Mouse (Mus musculus): Measurements from ENCODE around the gene Topbp1.
"Not testable (repeated sequence)": the region's sequence is repeated elsewhere in the genome, so short reads cannot be mapped to it uniquely, and the experiment has no call there.

The Topbp1 gene

DNA sequence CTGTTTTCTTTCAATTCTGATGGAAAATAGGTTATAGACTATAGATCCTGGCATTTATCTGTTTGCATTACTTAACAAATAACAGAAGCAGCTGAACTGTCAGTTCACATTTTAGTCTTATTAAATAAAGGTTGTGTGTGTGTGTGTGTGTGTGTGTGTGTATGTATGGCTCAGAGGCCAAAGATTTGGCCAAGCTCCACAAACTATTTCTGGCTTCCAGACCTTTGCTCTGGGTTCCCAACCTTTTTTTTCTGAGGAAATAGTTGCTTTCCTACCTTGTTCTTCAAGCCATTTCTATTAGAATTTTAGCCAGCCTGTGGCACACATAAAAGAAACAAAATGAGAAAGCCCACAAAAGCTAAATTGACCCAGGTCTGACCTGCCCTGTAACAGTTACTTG lies 43.8 kb downstream of the Topbp1 start:
- DNase-seq (ENCODE audit: low read depth, low spot score) = no peak

DNA sequence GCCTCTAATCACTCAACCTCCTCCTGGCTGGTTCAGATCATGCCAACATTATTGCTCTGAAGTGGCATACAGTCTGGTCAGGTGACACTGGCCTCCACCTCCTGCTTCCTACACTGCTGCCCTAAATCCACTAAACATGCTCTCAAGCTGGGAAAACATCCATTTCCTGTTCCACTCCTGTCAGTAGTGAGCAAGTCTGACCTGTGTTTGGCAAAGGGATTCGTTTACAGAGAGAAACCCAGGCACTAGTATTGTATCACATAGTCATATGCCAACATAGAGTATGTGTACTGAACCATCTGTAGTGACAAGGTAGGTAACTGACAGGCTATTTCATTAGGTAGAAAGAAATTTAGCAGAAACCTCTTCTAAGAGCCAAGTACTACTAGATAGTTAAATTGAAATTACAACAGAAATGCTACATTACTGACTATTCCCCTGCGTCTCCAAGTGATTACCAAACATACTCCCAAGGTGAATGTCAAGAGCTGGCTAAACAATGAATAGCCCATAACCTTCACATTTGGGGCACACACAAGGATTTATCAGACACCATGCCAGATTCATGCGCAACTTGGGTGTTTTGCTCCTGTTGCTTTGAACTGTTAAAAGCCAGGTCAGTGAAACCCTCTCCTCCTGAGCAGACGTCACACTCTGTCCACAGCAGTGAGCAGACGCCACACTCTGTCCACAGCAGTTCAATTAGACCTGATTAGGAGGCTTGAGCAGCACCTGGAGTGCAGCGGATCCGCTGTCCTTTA lies 48.7 kb downstream of the Topbp1 start:
- DNase-seq (ENCODE audit: low read depth, low spot score) = not testable (repeated sequence)

DNA sequence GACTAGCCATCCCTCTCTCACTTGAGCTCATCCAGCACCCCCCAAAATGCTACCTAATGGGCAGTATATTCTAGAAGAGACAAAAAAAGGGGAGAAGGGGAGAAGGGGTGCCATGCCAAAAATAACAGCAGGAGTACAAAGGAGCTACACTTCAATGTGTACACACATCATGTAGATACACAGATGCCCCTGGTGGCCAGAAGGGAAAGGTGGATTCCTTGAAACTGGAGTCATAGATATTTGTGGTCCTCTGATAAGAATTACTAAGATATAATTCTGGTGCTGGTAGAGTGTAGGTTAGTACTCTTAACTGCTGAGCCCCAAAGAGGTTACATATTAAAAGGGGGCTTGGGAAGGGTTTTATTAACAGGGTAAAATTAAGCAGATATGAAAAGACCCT lies 52.9 kb downstream of the Topbp1 start:
- DNase-seq (ENCODE audit: low read depth, low spot score) = no peak

DNA sequence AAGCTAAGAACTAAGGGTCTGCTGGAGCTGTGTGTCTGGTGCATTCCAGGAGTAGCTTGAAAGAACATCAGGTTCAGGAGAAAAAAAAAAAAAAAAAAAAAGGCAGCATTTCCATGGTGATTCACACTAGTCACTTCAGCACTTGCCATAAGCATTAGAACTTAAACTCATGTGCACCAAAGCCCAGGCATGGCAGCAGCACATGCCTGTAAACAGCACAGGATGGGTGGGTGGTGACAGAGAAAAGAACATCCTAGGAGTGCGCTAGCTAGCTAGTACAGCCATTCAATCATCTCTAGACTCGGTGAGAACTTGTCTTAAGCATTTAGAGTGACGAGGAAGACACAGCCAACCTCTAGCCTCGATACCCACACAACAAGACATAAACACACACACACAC lies 53.5 kb downstream of the Topbp1 start:
- no peak for DNase-seq (ENCODE audit: low read depth, low spot score)

DNA sequence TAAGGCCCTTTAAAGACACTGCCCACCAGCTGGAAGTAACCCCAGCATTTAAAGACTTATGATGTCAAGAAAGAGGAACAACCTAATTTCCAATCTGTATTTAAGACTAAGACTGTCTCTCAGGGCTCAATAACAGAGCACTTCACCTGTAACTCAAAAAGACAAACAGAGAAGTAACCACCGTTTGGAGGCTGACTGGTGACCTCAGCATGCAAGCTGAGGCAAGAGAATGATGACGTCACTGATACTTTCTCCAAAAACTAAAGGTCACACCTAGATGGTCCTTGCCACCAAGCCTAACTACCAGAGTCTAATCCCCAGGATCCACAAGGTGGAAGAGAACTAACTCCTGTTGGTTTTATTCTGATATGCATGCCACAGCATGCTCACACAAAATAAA lies 55.6 kb downstream of the Topbp1 start:
- DNase-seq (ENCODE audit: low read depth, low spot score) = no peak

DNA sequence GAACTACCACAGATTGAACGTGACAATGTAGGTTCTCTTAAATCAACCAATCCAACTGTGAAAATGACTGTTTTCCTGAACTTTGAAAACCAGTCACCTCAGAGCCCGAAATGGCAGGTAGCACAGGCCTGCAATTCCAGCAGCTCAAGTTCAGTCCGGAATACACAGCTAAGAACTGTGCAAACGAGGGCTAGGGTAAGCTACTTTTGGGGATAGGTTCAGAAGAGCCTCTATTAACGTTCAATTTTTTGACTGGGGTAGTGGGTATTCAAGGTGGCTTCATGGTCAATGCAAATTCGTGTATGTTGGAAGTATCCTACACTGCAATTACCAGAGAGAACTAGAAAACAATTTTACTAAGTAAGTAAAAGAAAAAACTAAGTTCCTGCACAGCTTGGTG lies 58.1 kb downstream of the Topbp1 start:
- no peak for DNase-seq (ENCODE audit: low read depth, low spot score)

DNA sequence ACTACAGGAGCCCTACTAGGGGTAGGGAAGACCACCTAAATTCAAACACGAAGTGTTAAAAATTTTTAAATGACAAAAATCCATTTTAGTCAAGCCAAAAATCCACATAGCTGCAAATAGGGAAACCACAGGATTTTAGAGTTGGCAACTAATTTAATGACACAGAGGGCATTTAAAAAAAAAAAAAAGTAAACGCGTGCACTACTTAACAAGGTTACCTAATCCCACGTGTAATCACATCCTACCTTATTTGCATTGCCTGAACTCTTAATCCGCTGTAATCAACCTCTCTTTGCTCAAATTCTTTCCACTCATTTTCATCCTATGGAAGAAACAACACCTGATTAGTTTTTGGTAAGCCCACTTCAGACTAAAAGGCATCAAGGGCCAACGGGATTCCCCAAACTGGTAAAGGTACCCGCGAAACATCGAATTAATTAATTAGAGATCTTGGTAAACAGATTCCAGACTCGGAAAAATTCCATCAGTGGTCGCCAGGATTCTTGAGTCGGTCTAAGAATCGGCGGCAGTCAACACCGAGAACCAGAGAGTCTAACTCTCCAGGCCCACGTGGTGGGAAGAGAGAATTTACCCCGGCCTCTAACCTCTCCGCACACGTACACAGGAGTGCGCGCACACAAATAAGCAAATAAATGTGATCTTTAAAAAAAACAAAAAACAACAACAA lies 58.9 kb downstream of the Topbp1 start:
- DNase-seq (ENCODE audit: low read depth, low spot score) = no peak

DNA sequence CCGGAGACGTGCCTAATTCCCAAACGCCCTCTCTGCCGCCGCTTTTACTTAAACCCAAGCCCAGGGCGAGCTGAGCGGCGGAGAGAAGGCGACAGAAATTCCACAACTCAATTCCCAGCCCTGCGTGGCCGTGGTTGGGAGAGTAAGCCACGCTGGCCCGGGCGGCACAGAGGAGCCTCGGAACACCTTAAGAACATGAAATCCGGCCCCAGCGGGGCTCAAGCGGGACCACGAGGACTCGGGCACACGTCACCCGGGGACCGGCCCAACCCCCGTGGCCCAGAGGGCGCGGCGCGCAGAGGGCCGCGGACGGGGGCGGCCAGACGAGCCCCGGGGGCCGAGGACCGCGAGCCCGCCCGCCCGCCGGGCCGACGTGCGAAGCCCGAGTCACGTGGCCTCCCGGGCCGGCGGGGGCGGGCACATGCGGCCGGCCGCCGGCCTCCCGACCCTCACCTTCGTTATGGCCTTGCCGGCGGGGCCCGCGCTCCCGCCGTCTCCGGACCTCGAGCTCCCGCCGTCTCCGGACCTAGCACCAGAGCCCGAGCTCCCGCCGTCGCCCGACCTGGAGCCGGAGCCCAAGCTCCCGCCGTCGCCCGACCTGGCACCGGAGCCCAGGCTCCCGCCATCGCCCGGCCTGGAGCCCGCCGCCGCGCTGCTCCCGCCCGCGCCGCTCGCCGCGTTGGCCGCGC lies 59.7 kb downstream of the Topbp1 start:
- no peak for DNase-seq (ENCODE audit: low read depth, low spot score)

DNA sequence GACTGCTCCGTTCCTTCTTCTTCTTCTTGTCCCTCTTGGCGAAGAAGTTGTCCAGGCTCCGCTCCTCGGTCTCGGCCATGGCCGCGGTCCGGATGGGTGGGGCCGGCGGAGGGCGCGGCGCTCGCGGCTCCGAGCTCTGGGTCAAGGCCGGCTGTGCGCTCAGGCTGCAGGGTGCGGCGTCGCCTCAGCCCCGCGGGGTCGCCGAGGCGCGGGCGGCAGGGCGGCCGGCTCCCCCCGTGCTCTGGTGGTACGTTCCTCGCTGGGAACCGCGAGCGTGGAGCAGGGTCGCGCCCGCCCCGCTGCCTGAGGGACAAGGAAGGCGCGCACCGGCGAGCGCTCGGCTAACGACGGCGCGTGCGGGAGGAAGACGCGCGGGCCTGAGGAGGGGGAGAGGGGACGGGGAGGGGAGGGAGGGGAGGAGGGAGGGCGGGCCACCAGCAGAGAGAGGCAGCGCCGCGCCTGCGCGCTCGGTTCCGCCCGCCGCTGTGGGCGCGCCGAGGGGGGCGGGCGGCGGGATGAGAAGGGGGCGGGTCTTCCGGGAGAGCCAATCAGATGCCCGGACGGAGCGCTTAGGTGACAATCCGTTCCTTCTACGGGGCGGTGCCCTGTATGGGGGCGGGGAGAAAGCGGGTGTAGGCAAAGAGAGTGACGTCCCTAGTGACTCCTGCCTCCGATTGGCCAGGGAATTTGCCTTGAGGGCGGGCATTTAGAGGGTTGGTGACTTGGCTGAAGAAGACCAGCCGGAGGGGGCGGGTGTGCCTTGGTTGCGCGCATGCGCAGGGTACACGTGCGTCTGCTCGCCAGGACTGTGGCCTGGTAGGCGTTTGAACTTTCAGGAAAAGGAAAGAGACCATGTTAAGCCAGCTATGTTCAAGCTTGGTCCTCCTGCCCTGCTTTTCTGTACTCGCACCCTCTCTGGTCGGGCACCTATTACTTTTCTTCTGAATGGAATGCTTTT lies 60.6 kb downstream of the Topbp1 start, which contains the start of gene Cdv3:
Gene Cdv3, minus strand, starts transcription at position 551 of the 958 bp plus-strand sequence.
- DNase-seq (ENCODE audit: low read depth, low spot score) = peak; percentile 100

DNA sequence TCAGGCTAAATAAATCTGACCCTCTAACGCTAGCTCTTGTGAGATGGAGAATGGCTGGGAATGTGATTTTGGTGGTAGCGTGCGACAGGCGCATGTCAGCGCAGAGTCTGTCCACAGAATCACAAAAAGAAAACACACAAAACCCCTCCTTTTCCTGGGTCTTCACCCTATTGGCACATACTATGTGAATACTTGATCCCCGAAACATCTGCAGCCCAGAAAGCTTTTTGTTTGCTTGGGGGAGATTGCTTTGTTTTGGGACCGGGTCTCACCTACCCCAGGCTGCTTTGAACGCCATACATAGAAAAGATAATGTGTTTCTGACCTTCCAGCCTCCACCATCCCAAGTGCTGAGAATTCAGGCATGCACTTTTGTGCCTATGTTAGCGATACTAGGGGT lies 61.3 kb downstream of the Topbp1 start:
- no peak for DNase-seq (ENCODE audit: low read depth, low spot score)

DNA sequence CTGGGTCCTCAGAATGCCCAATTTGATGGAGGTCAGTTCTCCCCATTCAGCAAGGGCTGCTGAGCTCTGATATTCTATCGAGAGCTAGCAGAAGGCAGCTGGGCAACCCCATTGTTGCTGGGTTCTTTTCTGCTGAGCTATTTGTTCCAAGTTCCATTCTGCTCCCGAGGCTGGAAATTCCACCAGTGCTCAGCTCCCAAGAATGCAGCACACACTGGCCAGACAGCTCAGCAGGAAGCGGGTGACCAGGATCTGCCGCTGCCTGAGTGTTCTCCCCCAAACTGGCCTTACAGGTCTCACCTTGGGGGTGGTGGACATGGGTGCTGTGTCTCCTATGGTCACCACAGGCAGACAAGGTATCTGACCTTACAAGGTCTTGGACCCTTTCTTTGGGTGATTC lies 64.9 kb downstream of the Topbp1 start:
- DNase-seq (ENCODE audit: low read depth, low spot score) = no peak

DNA sequence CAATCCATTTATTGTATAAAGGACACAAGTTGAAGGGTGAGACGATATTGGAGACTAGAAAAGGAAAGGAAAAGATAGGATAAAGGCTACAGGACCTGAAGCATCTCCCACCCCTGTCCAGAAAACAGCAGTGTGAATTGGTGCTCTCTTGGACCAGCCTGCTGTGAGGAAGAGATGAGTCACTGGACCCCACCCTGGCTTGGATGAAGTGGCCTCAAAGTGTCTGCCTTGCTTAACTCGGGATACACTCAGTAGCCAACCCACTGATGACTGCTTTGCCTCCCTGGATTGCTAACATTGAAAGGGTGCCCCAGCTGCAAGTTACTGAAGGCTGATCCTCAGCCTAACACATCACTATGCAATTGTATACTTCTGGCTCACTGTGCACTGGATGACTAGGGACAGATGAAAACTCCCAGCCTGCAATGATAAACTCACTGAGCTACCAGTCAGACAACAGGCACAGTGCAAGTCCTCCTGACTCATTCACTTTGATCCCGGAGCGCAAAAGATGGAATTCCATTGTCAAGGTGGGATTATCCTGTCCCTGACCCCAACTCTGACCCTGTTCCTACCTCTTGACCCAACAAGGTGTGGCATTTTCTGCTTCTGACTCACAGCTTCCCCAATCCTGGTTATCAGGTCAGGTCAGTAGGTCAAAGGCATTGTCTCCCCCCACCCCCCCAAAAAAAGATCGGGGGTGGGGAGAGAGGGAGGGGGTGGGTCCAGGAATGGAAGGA lies 67.4 kb downstream of the Topbp1 start:
- DNase-seq (ENCODE audit: low read depth, low spot score) = no peak

DNA sequence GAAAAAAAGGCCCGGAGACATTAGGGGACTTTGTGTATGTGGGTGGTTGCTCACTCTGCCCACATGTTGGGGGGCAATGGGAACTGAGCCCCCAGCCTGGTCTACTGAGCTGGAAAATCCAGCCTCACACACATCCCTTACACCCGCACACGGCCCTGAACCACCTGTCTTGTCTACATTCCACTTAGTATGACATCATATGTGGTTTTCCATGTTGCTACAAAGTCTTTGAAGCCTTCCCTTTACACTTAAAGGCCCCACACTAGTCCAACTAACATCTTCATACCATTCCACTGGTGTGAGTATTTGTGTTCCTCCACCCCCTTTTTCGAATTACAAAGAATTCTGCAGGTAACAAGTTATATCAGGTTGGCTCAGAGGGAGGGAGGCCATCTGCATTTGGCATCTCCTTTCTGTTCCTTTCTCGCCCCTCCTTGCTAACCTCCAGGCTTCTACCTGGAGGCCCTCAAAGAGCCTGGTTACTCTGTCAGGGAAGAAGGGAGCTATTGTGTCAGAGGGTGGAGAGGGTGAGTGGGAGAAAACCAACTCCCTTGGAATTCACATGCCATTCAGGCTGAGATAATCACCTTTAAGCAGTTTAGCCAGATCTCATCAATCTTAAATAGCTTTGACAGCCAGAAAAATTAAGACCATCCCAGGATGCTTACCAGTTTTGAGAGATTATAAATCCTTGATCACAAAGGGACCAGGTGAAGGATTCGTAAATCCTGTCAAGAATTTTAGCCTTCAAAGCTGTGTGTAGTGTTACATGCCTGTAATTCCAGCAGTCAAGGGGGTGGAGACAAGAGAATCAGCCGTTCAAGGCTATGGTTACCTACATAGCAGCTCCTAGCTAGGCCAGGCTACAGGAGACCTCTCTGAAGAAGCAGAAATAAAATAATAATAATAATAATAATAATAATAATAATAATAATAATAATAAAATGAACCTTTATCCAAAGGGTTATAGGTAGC lies 71.6 kb downstream of the Topbp1 start:
- no peak for DNase-seq (ENCODE audit: low read depth, low spot score)

DNA sequence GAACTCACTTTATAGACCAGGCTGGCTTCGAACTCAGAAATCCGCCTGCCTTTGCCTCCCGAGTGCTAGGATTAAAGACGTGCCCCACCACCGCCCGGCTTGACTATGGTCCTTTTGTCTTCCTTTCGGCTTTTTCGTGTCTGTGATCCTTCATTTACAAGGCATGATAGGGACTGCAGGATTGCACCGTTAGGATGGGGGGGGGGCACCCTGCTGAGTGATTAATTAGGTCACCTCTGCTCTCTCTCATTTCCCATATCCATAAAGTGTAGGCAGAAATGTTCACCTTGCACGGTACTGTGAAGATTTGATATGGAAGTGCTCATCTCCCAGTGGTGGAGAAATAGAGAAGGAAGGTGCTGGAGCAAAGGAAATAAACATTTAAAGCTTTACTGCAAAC lies 73.7 kb downstream of the Topbp1 start:
- DNase-seq (ENCODE audit: low read depth, low spot score) = no peak

DNA sequence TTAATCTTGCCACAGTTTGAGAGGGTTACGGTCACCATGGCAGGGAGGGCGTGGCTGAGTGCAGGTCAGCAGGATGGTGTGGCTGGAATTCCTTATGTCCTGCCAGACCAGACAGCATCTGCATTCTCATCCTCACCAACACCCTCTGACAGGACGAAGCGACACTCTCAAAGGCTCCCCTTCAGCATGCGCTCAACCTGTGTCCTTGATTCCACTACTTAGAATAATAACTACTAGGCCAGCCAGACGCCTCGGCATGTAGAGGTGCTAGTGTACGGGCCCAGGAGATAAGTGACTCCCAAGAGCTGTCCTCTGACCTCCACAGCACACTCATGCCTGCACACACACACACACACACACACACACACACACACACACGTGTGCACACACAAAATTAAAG lies 74.2 kb downstream of the Topbp1 start:
- DNase-seq (ENCODE audit: low read depth, low spot score) = no peak

DNA sequence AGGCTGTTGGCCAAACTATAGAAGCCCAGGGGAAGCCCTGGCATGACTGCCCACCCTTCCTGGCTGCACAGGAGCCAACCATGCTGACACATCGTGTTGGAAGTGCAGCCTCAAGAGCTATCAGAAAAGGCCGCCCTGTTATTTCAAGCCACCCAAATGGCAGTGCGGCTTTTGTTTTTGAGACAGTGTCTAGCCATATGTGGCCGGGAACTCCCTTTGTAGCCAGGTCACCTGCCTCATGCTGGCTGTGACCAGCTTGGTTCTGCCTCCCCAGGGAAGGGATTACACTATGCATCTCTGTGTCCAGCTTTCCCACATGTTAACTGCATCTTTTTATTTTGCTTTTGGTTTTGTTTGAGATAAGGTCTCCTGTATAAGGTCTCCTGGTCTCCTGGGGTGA lies 75.6 kb downstream of the Topbp1 start:
- DNase-seq (ENCODE audit: low read depth, low spot score) = no peak

DNA sequence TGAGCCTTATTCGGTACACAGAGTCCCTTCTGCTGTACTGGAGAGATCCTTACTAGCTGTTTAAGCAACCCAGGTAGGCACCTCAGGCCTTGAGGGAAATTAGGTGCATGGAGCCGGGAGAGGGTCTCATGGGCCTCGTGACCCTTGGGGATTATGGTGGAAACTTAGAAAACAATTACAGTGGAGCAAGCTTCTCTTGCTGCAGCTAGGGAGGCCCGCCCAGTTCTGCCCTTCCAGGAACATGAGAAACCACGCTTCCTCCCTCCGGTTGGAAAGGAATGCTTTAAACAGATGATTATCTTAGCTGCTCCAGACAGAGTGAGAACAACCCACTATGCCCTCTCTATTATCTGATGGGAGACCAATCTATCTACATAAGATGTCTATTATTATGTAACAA lies 78.0 kb downstream of the Topbp1 start:
- DNase-seq (ENCODE audit: low read depth, low spot score) = no peak

DNA sequence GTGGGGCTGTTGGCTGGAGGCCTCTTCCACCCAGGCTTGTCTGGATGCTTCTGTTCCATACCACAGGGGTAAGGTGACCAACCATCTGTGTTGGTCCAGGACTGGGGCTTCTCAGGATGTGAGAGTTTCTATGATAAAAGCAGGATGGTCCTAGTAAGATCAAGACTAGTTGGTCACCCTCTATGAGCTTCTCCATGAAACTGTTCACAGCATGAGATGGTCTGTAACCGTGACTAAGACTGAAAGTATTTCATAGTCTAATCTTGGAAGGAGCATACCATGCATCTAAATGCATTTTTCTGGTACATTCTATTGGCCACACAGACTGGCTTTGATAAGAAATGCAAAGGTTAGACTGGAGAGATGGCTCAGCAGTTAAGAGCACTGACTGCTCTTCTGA lies 78.6 kb downstream of the Topbp1 start:
- no peak for DNase-seq (ENCODE audit: low read depth, low spot score)

DNA sequence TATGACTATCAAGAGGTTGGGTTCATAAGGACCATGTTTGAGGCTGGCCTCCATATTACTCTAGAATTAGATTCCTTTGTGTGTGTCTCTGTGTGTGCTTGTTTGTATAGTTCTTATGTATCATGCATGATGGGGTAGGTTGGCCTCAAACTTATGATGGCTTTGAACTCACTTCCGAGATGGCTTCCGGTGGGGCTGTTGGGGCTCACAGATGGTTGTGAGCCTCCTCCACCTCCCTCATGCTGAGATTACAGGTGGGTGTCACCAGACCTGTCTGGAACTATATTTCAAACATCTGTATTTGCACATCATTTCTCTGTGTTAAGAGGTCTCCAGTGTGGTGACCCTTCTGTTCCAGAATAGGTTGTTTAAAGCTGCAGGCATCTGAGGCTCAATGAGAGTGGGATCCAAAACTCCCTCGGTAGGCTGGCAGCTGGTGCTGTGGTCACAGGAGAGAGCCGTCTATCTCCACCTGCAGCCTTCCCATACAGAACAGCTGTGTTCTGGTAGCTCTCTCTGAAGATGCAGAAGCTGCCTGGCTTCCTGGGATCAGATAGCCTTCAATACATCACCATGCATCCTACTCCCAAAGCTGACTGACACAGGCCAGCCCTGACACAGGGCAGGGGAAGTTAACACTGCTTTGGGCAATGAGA lies 79.3 kb downstream of the Topbp1 start:
- no peak for DNase-seq (ENCODE audit: low read depth, low spot score)

Data from brain, embryonic 18.5 days (tissue).